ENCODE assay signal across 10 mouse cellular contexts in genomic region chr14:103629639-103630364, GRCm38 (mm10).
"Had no signal": no experiment of that assay in that cellular context is flagged by ENCODE, and none has a peak within 500 bp of the region (broad histone marks: within the 10 kb centered on the region; RNA-seq: fewer than 3 reads in every experiment).

No protein-coding gene starts in this region.

- H3K27ac ChIP-seq: left cerebral cortex, adult 2 months; limb, embryonic 15.5 days; liver, embryonic 12.5 days; midbrain, embryonic 12.5 days; neural tube, embryonic 13.5 days had no signal

- H3K27me3 ChIP-seq: limb, embryonic 15.5 days; liver, embryonic 12.5 days; midbrain, embryonic 12.5 days; neural tube, embryonic 13.5 days had no signal

- H3K4me3 ChIP-seq: left cerebral cortex, adult 2 months; limb, embryonic 15.5 days; liver, embryonic 12.5 days; midbrain, embryonic 12.5 days; neural tube, embryonic 13.5 days had no signal

- H3K4me2 ChIP-seq: limb, embryonic 15.5 days; liver, embryonic 12.5 days; midbrain, embryonic 12.5 days; neural tube, embryonic 13.5 days had no signal

- H3K36me3 ChIP-seq: limb, embryonic 15.5 days; liver, embryonic 12.5 days; midbrain, embryonic 12.5 days; neural tube, embryonic 13.5 days had no signal

- DNase-seq: kidney, adult 8-10 months; kidney, postnatal 25 days; retina, postnatal 1 day had no signal

- H3K4me1 ChIP-seq: limb, embryonic 15.5 days; liver, embryonic 12.5 days; midbrain, embryonic 12.5 days; neural tube, embryonic 13.5 days had no signal

- ATAC-seq: intestine, postnatal 0 days; liver, embryonic 12.5 days; midbrain, embryonic 16.5 days had no signal

- H3K9ac ChIP-seq: limb, embryonic 15.5 days; liver, embryonic 12.5 days; midbrain, embryonic 12.5 days; neural tube, embryonic 13.5 days had no signal

- H3K9me3 ChIP-seq: limb, embryonic 15.5 days; midbrain, embryonic 12.5 days; neural tube, embryonic 13.5 days had no signal
